Mouse (Mus musculus) midbrain, embryonic 14.5 days (tissue): Measurements from ENCODE around the gene Trmt2b. TPM values are rescaled to one million over a fixed set of nuclear protein-coding genes. Genes with fewer than 3 reads are reported as not detected.
"Not testable (repeated sequence)": the region's sequence is repeated elsewhere in the genome, so short reads cannot be mapped to it uniquely, and the experiment has no call there.

Experiments
- ATAC-seq: fragments of 200-750 bp; cut with Nextera tagmentation; 2 replicates; pipeline ENCODE4 v1.8.0; 2017; ENCODE audit warnings: moderate number of reproducible peaks, moderate library complexity; ENCODE audit not compliant: low FRiP score, low TSS enrichment
- DNase-seq: peaks from one replicate; pipeline ENCODE4 v3.0.0-alpha.2; 2015
- H3K27ac ChIP-seq: fragments of 300-500 bp; sonication (generic); replicated peaks from 2 replicates; pipeline ENCODE4 v1.5.1; 2014; ENCODE audit warnings: mild to moderate bottlenecking, low read depth, low read length, moderate library complexity
- H3K27me3 ChIP-seq: fragments of 300-500 bp; sonication (generic); 2 replicates; pipeline ENCODE4 v1.6.1; 2014; ENCODE audit warnings: low read length, control low read depth, mixed read lengths; ENCODE audit not compliant: control insufficient read depth, insufficient read depth
- H3K36me3 ChIP-seq: fragments of 300-500 bp; sonication (generic); 2 replicates; pipeline ENCODE4 v1.6.1; 2014; ENCODE audit warnings: low read length, control low read depth; ENCODE audit not compliant: control insufficient read depth, insufficient read depth
- H3K4me1 ChIP-seq: fragments of 300-500 bp; sonication (generic); 2 replicates; pipeline ENCODE4 v1.6.1; 2014; ENCODE audit warnings: mild to moderate bottlenecking, antibody characterized with exemption, low read length, control low read depth; ENCODE audit not compliant: control insufficient read depth, insufficient read depth
- H3K4me2 ChIP-seq: fragments of 300-500 bp; sonication (generic); 2 replicates; pipeline ENCODE4 v1.6.1; 2014; ENCODE audit warnings: mild to moderate bottlenecking, low read length, moderate library complexity
- H3K4me3 ChIP-seq: fragments of 300-500 bp; sonication (generic); replicated peaks from 2 replicates; pipeline ENCODE4 v1.5.1; 2014; ENCODE audit warnings: low read depth, low read length
- H3K9ac ChIP-seq: fragments of 300-500 bp; sonication (generic); replicated peaks from 2 replicates; pipeline ENCODE4 v1.6.1; 2014; ENCODE audit warnings: mild to moderate bottlenecking, low read length, moderate library complexity
- H3K9me3 ChIP-seq: fragments of 300-500 bp; sonication (generic); 2 replicates; pipeline ENCODE4 v1.6.1; 2016; ENCODE audit warnings: low read length, control low read depth, mixed read lengths; ENCODE audit not compliant: control insufficient read depth
- WGBS: fragments of 180-500 bp; shearing (Covaris S2); extraction: QIAGEN DNeasy Blood & Tissue Kit; methylation state at CpG from one replicate; pipeline ENCODE4 v1.1.7; 2014; 5-methylcytosine and 5-hydroxymethylcytosine counted together
- polyA plus RNA-seq: library from polyadenylated mRNA; unstranded; fragments of >200 nt; fragmentation: Nextera tagmentation; extraction: Ambion mirVana; gene quantifications from 2 replicates; pipeline ENCODE4 v1.2.1, GENCODE M21; 2014

The Trmt2b gene
- polyA plus RNA-seq, 1 experiment from 2014 or later, result 5.9 TPM

- not testable (repeated sequence) for H3K27me3 ChIP-seq, H3K27ac ChIP-seq, DNase-seq, H3K4me2 ChIP-seq, H3K9ac ChIP-seq, ATAC-seq, H3K9me3 ChIP-seq, H3K4me3 ChIP-seq, H3K4me1 ChIP-seq, H3K36me3 ChIP-seq
- WGBS, result 95% methylated on average over 8 of the region's 9 CpGs
These were observed 89.6 kb downstream of the Trmt2b start, which contains the start of gene Arl13a for GRCm38 (mm10) chrX:134187201-134187600. Gene Arl13a (plus strand): TSS chrX:134187501.

GRCm38 (mm10) chrX:134174699-134175098, 102.1 kb downstream of the Trmt2b start:
- no peak overlapping the region for H3K27ac ChIP-seq
- no peaks in the 10 kb centered on the region for H3K4me1 ChIP-seq
- H3K9me3 ChIP-seq, result no peaks in the 10 kb centered on the region
- DNase-seq (no peak), ATAC-seq (no peak)
- H3K4me3 ChIP-seq, result no peak overlapping the region
- no peaks in the 10 kb centered on the region for H3K27me3 ChIP-seq
- no peaks in the 10 kb centered on the region for H3K36me3 ChIP-seq
- no peak overlapping the region for H3K9ac ChIP-seq
- no peak overlapping the region for H3K4me2 ChIP-seq
- WGBS, result 89% methylated on average over 1 of the region's 1 CpGs

Other genes with a start within 250 kb of the Trmt2b start
- 65.3 and 83.8 TPM in 2 replicates for gene Cstf2, start 217.8 kb downstream of the Trmt2b start, polyA plus RNA-seq
- gene Xkrx, start 114.9 kb downstream of the Trmt2b start, polyA plus RNA-seq, result 0.39 and 0.63 TPM in 2 replicates
- gene Arl13a, start 89.5 kb downstream of the Trmt2b start, polyA plus RNA-seq, result not detected in 2 replicates
- gene Nox1, start 55.0 kb downstream of the Trmt2b start, polyA plus RNA-seq, result 0.17 TPM in 1 of 2 replicates, not detected in the other
- gene Tmem35a, start 18.2 kb upstream of the Trmt2b start, polyA plus RNA-seq, result 91.3 and 91.7 TPM in 2 replicates
- gene Cenpi, start 31.1 kb upstream of the Trmt2b start, polyA plus RNA-seq, result 5.7 and 8.6 TPM in 2 replicates
- gene Drp2, start 127.6 kb upstream of the Trmt2b start, polyA plus RNA-seq, result 23.2 and 25.2 TPM in 2 replicates
- 0.34 TPM in 1 of 2 replicates, not detected in the other for gene Taf7l, start 199.5 kb upstream of the Trmt2b start, polyA plus RNA-seq